ENCODE assay signal across 15 mouse cellular contexts in the genomic region with DNA sequence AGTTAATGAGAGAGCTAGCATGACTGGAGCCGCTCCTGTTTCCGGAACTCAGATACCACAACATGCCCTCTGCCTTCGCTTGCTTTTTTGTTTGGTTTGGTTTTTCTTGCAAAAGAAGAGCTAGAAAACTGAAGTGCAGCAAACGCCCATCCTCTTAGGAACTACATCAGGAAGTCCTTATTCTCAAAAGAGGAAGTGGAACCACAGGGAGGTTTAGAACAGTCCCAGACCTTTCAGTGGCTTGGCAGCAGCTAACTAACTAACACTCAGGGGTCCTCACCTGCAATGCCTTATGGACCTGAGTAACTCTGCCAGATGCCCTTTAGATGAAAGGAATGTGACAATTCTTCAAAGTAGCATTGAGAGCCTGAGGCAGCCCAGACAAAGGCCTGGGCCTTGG.
DNase-seq lines count a peak whose midpoint lies in the region; ATAC-seq and TF ChIP-seq lines count a peak whose summit lies in the region.
"Had no signal": no experiment of that assay in that cellular context is flagged by ENCODE, and none has a peak within 500 bp of the region (broad histone marks: within the 10 kb centered on the region; RNA-seq: fewer than 3 reads in every experiment).

No protein-coding gene starts in this region.

- TF ChIP-seq EP300 in MEL (IDR thresholded peaks at IDR 0.05; ENCODE audit: low read depth in 1 of 2, low read length in 2 of 2) = no peak

- no peak overlapping the region for H3K4me3 ChIP-seq in liver, embryonic 11.5 days (ENCODE audit: low read depth, low read length)
- H3K4me3 ChIP-seq in MEL (ENCODE audit: control insufficient read depth in 1 of 2, insufficient read depth in 1 of 2, low read depth in 2 of 2, low read length in 2 of 2) = no peak overlapping the region
- H3K4me3 ChIP-seq in limb, embryonic 10.5 days = no peak overlapping the region
- H3K4me3 ChIP-seq in forebrain, embryonic 14.5 days (ENCODE audit: low read depth, low read length) = no peak overlapping the region
- H3K4me3 ChIP-seq: erythroblast, embryonic 14.5 days; neural tube, embryonic 13.5 days had no signal

- no peaks in the 10 kb centered on the region for H3K36me3 ChIP-seq in liver, embryonic 11.5 days (ENCODE audit: control insufficient read depth, insufficient read depth, low read length)
- no peaks in the 10 kb centered on the region for H3K36me3 ChIP-seq in MEL (ENCODE audit: control insufficient read depth in 1 of 2, insufficient read depth in 2 of 2, low read length in 2 of 2)
- H3K36me3 ChIP-seq in limb, embryonic 10.5 days = no peaks in the 10 kb centered on the region
- H3K36me3 ChIP-seq in forebrain, embryonic 14.5 days (ENCODE audit: control insufficient read depth, insufficient read depth, low read length) = no peaks in the 10 kb centered on the region
- H3K36me3 ChIP-seq: neural tube, embryonic 13.5 days had no signal

- H3K9ac ChIP-seq in liver, embryonic 11.5 days (ENCODE audit: low read depth, low read length) = no peak overlapping the region
- H3K9ac ChIP-seq in MEL (ENCODE audit: control insufficient read depth, low read depth, low read length, poor library complexity, severe bottlenecking) = no peak overlapping the region
- no peak overlapping the region for H3K9ac ChIP-seq in forebrain, embryonic 14.5 days (ENCODE audit: low read length)
- H3K9ac ChIP-seq: neural tube, embryonic 13.5 days had no signal

- TF ChIP-seq RAD21 in MEL (IDR thresholded peaks at IDR 0.05; ENCODE audit: low read depth, low read length) = no peak

- TF ChIP-seq POLR2A in MEL (IDR thresholded peaks at IDR 0.05; ENCODE audit: control insufficient read depth in 1 of 2, insufficient read depth in 1 of 2, low read depth in 1 of 2, low read length in 2 of 2, poor library complexity in 1 of 2) = no peak

- H3K4me1 ChIP-seq in liver, embryonic 11.5 days (replicated peaks; ENCODE audit: control insufficient read depth, insufficient read depth, low read length) = no peaks in the 10 kb centered on the region
- no peaks in the 10 kb centered on the region for H3K4me1 ChIP-seq in MEL (ENCODE audit: control insufficient read depth in 1 of 2, insufficient read depth in 2 of 2, low read length in 2 of 2)
- H3K4me1 ChIP-seq in limb, embryonic 10.5 days = peaks cover 22% of the 10 kb centered on the region
- H3K4me1 ChIP-seq in forebrain, embryonic 14.5 days (ENCODE audit: control insufficient read depth, insufficient read depth, low read length) = no peaks in the 10 kb centered on the region

- no peak for DNase-seq in liver, embryonic 11.5 days (ENCODE audit: low spot score)
- no peak for DNase-seq in liver
- DNase-seq in MEL (ENCODE audit: low read depth, low spot score) = peak; percentile 6
- DNase-seq in limb, embryonic 10.5 days (ENCODE audit: low spot score) = no peak
- no peak for DNase-seq in adrenal gland, adult 18-20 months (ENCODE audit: low spot score in 2 of 2)
- DNase-seq in forebrain, embryonic 14.5 days (ENCODE audit: low spot score) = no peak
- no peak for DNase-seq in urinary bladder, postnatal 36 days (ENCODE audit: low spot score in 2 of 2)
- DNase-seq: cerebellum, postnatal 14 days; gastrocnemius, postnatal 10 days; heart, postnatal 14 days; right cerebral cortex, postnatal 14 days had no signal

- ATAC-seq in liver, embryonic 11.5 days (replicated peaks; ENCODE audit: low FRiP score) = no peak
- ATAC-seq in megakaryocyte progenitor cell, adult 5-6 weeks (replicated peaks; ENCODE audit: poor library complexity) = peak; percentile 83
- no peak for ATAC-seq in forebrain, embryonic 14.5 days

- no peaks in the 10 kb centered on the region for H3K27me3 ChIP-seq in liver, embryonic 11.5 days (replicated peaks; ENCODE audit: control insufficient read depth, insufficient read depth, low read length)
- H3K27me3 ChIP-seq in MEL (ENCODE audit: control insufficient read depth in 1 of 2, insufficient read depth in 2 of 2, low read length in 2 of 2) = no peaks in the 10 kb centered on the region
- H3K27me3 ChIP-seq in limb, embryonic 10.5 days (ENCODE audit: low read depth, poor library complexity, severe bottlenecking) = no peaks in the 10 kb centered on the region
- no peaks in the 10 kb centered on the region for H3K27me3 ChIP-seq in forebrain, embryonic 14.5 days (replicated peaks; ENCODE audit: control insufficient read depth, insufficient read depth, low read length)
- H3K27me3 ChIP-seq: neural tube, embryonic 13.5 days had no signal

- H3K27ac ChIP-seq in liver, embryonic 11.5 days (ENCODE audit: low read depth, low read length) = peak overlapping the region; percentile 21
- no peak overlapping the region for H3K27ac ChIP-seq in MEL (ENCODE audit: control insufficient read depth, low read depth, low read length)
- 0 out of 2 replicates have a peak overlapping the region, but pooled peaks have one; percentile 26 for H3K27ac ChIP-seq in limb, embryonic 10.5 days
- no peak overlapping the region; the same call in 1 of the 2 replicates for H3K27ac ChIP-seq in forebrain, embryonic 14.5 days (ENCODE audit: low read depth, low read length)
- H3K27ac ChIP-seq: neural tube, embryonic 13.5 days had no signal

- no peak overlapping the region for H3K4me2 ChIP-seq in liver, embryonic 11.5 days
- no peak overlapping the region for H3K4me2 ChIP-seq in forebrain, embryonic 14.5 days (ENCODE audit: low read length)
- H3K4me2 ChIP-seq: midbrain, embryonic 11.5 days; neural tube, embryonic 13.5 days had no signal

- 44% methylated on average over 4 of the region's 4 CpGs for WGBS in liver, embryonic 11.5 days
- 92% methylated on average over 4 of the region's 4 CpGs for WGBS in limb, embryonic 10.5 days
- WGBS in forebrain, embryonic 14.5 days = 60% methylated on average over 4 of the region's 4 CpGs

- TF ChIP-seq CTCF in MEL (IDR thresholded peaks at IDR 0.05 in 2 of 3, conservative IDR thresholded peaks at IDR 0.05 in 1 of 3; ENCODE audit: control insufficient read depth in 1 of 3, insufficient read depth in 1 of 3, low read depth in 2 of 3, low read length in 3 of 3, poor library complexity in 1 of 3, severe bottlenecking in 1 of 3) = no peak

- no peaks in the 10 kb centered on the region for H3K79me2 ChIP-seq in MEL (ENCODE audit: control insufficient read depth, insufficient read depth, low read length, poor library complexity)

- H3K9me3 ChIP-seq in liver, embryonic 11.5 days (ENCODE audit: control insufficient read depth, low read length) = 0 out of 2 replicates have a peak, but pooled peaks cover 2% of the 10 kb centered on the region
- no peaks in the 10 kb centered on the region for H3K9me3 ChIP-seq in MEL (replicated peaks; ENCODE audit: insufficient read depth, low read length)
- no peaks in the 10 kb centered on the region for H3K9me3 ChIP-seq in limb, embryonic 10.5 days (replicated peaks)
- H3K9me3 ChIP-seq in forebrain, embryonic 14.5 days (replicated peaks; ENCODE audit: control insufficient read depth, low read length) = no peaks in the 10 kb centered on the region
- H3K9me3 ChIP-seq: neural tube, embryonic 13.5 days had no signal

TF ChIP-seq in MEL, 35 proteins besides CTCF, POLR2A, EP300 and RAD21:
- TF ChIP-seq MYC (IDR thresholded peaks at IDR 0.05; ENCODE audit: low read depth, low read length) (no peak), TAL1 (IDR thresholded peaks at IDR 0.05; ENCODE audit: low read length) (no peak), POLR2AphosphoS2 (IDR thresholded peaks at IDR 0.05; ENCODE audit: low read length) (no peak), MEF2A (IDR thresholded peaks at IDR 0.05; ENCODE audit: extremely low read depth, insufficient replicate concordance, low read depth, low read length, poor library complexity, severe bottlenecking) (no peak), USF1 (IDR thresholded peaks at IDR 0.05; ENCODE audit: low read depth, low read length) (no peak), RCOR1 (IDR thresholded peaks at IDR 0.05; ENCODE audit: low read depth, low read length) (no peak), CHD1 (IDR thresholded peaks at IDR 0.05; ENCODE audit: low read depth, low read length) (no peak), CHD2 (IDR thresholded peaks at IDR 0.05; ENCODE audit: low read length) (no peak), GATA1 (IDR thresholded peaks at IDR 0.05; ENCODE audit: low read depth, low read length) (no peak), POLR2AphosphoS5 (IDR thresholded peaks at IDR 0.05; ENCODE audit: borderline replicate concordance, low read depth, low read length) (no peak), MAFK (IDR thresholded peaks at IDR 0.05; ENCODE audit: borderline replicate concordance, low read depth, low read length) (no peak), E2F4 (IDR thresholded peaks at IDR 0.05; ENCODE audit: borderline replicate concordance, low read depth, low read length) (no peak), ZKSCAN1 (IDR thresholded peaks at IDR 0.05; ENCODE audit: low read depth, low read length) (no peak)

Comparison
In these comparisons a context has a peak if more than half of its experiments do, and no peak if none do; other contexts are left out.
1. H3K27ac ChIP-seq: peak in liver, embryonic 11.5 days (single experiment) and limb, embryonic 10.5 days (single experiment); none in MEL (single experiment) and forebrain, embryonic 14.5 days (single experiment).